Mouse (Mus musculus) intestine, embryonic 14.5 days (tissue): Measurements from ENCODE around the gene Rad52. TPM values are rescaled to one million over a fixed set of nuclear protein-coding genes. Genes with fewer than 3 reads are reported as not detected.

Experiments used
- ATAC-seq: fragments of 200-750 bp; cut with Nextera tagmentation; replicated peaks from 2 replicates; pipeline ENCODE4 v1.8.0; 2017; ENCODE audit warnings: low read depth, moderate number of reproducible peaks, moderate TSS enrichment, moderate library complexity; ENCODE audit not compliant: low FRiP score, low TSS enrichment
- DNase-seq: peaks from one replicate; pipeline ENCODE4 v3.0.0-alpha.2; 2018; ENCODE audit warnings: low spot score
- H3K27ac ChIP-seq: fragments of 300-500 bp; sonication (generic); 2 replicates; pipeline ENCODE4 v1.5.1; 2014; ENCODE audit warnings: low read depth, mild to moderate bottlenecking, control low read depth
- H3K27me3 ChIP-seq: fragments of 300-500 bp; sonication (generic); replicated peaks from 2 replicates; pipeline ENCODE4 v1.6.1; 2014; ENCODE audit warnings: low read length, control low read depth; ENCODE audit not compliant: control insufficient read depth, insufficient read depth
- H3K36me3 ChIP-seq: fragments of 300-500 bp; sonication (generic); 2 replicates; pipeline ENCODE4 v1.6.1; 2014; ENCODE audit warnings: low read length, control low read depth; ENCODE audit not compliant: control insufficient read depth, insufficient read depth
- H3K4me1 ChIP-seq: fragments of 300-500 bp; sonication (generic); replicated peaks from 2 replicates; pipeline ENCODE4 v1.6.1; 2014; ENCODE audit warnings: low read length, control low read depth, mixed read lengths; ENCODE audit not compliant: control insufficient read depth, insufficient read depth
- H3K4me2 ChIP-seq: fragments of 300-500 bp; sonication (generic); 2 replicates; pipeline ENCODE4 v1.6.1; 2014; ENCODE audit warnings: low read length
- H3K4me3 ChIP-seq: fragments of 300-500 bp; sonication (generic); 2 replicates; pipeline ENCODE4 v1.5.1; 2014; ENCODE audit warnings: low read depth, low read length, control low read depth, mixed read lengths
- H3K9ac ChIP-seq: fragments of 300-500 bp; sonication (generic); 2 replicates; pipeline ENCODE4 v1.6.1; 2014; ENCODE audit warnings: mild to moderate bottlenecking, low read length
- H3K9me3 ChIP-seq: fragments of 300-500 bp; sonication (generic); 2 replicates; pipeline ENCODE4 v1.6.1; 2016; ENCODE audit warnings: low read length, control low read depth; ENCODE audit not compliant: control insufficient read depth
- WGBS: fragments of 180-500 bp; shearing (Covaris S2); extraction: QIAGEN DNeasy Blood & Tissue Kit; methylation state at CpG from one replicate; pipeline ENCODE4 v1.1.7; 2014; 5-methylcytosine and 5-hydroxymethylcytosine counted together
- polyA plus RNA-seq: library from polyadenylated mRNA; unstranded; fragments of >200 nt; fragmentation: Nextera tagmentation; extraction: Ambion mirVana; gene quantifications from 2 replicates; pipeline ENCODE4 v1.2.1, GENCODE M21; 2014

Rad52 gene
- polyA plus RNA-seq, 1 experiment from 2014 or later = 25.1 TPM

DNA sequence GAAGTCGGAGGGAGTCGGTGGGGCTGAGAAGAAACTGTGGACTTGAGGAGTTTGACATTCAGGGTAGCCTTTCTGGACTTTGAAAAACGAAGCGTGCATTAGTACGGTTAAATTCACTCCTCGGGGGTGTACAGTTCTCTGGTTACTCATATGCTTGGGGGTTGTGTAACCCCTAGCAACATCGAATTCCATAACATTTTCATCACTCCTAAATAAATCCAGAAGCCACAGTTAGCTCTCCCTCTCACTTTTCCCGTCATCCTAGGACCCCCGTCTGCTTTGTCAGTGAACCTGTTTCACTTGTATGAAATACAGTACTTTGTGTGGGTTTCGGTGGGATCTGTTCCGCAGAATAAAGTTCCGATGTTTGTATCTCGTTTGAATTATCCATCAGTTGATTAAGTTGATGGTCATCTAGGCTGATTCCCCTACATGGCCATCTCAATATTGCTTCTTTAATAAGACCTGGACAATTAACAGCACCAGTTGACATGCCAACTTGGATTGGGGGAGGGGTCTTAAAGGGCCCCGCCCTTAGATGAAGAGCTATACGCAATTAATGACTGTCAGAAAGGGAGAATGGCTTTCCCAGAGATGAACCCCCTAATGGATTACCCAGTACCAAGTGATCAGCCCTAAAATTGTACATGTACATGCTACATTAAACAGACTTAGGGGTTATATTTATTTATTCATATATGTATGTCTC lies 737 bp downstream of the Rad52 start:
- Histone ChIP-seq H3K9ac (peak overlapping the region; percentile 95), H3K4me2 (peak overlapping the region; percentile 84), H3K4me1 (peaks cover 6% of the 10 kb centered on the region; the same call in 1 of the 2 replicates), H3K9me3 (no peaks in the 10 kb centered on the region), H3K36me3 (no peaks in the 10 kb centered on the region), H3K27me3 (no peaks in the 10 kb centered on the region), H3K4me3 (peak overlapping the region; percentile 92), H3K27ac (peak overlapping the region; percentile 94; the same call in 1 of the 2 replicates)
- DNase-seq (no peak), ATAC-seq (peak; percentile 3; the same call in 1 of the 2 replicates)
- 17% methylated on average over 15 of the region's 15 CpGs for WGBS

DNA sequence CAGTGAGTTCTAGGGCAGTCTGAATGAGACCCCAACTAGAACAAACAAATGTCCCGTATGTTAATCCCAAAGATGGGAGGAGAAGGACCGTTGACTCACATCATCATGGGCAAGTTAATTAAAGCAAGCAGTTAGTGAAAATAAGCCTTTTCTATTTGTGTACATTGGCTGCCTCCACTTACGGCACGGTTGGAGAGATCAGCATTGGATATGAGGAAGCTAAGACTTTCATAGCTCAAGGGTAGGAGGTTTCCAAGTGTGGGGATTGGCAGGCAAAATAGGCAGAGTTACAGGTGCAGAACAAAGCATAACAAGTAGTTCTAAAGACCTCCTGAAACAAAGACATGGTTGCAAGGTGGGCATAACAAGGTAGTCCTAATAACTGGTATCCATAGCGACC lies 3.0 kb downstream of the Rad52 start:
- DNase-seq (no peak), ATAC-seq (no peak)
- WGBS = 87% methylated on average over 5 of the region's 5 CpGs
- Histone ChIP-seq H3K4me1 (peaks cover 6% of the 10 kb centered on the region; the same call in 1 of the 2 replicates), H3K4me2 (no peak overlapping the region), H3K9ac (no peak overlapping the region), H3K27ac (no peak overlapping the region), H3K36me3 (no peaks in the 10 kb centered on the region), H3K9me3 (no peaks in the 10 kb centered on the region), H3K27me3 (no peaks in the 10 kb centered on the region), H3K4me3 (no peak overlapping the region)

GRCm38 (mm10) chr6:119912046-119912445 lies 9.5 kb downstream of the Rad52 start:
- WGBS = 84% methylated on average over 5 of the region's 5 CpGs
- no peaks in the 10 kb centered on the region for H3K27me3 ChIP-seq
- H3K4me1 ChIP-seq = no peaks in the 10 kb centered on the region
- no peak overlapping the region for H3K4me2 ChIP-seq
- no peak overlapping the region for H3K4me3 ChIP-seq
- peaks cover 48% of the 10 kb centered on the region for H3K36me3 ChIP-seq
- ATAC-seq (no peak), DNase-seq (no peak)
- no peak overlapping the region for H3K27ac ChIP-seq
- H3K9ac ChIP-seq = no peak overlapping the region
- H3K9me3 ChIP-seq = no peaks in the 10 kb centered on the region

- Histone ChIP-seq H3K9ac (no peak overlapping the region), H3K36me3 (peaks cover 78% of the 10 kb centered on the region), H3K27me3 (no peaks in the 10 kb centered on the region), H3K4me3 (no peak overlapping the region), H3K27ac (no peak overlapping the region), H3K4me2 (no peak overlapping the region), H3K4me1 (no peaks in the 10 kb centered on the region), H3K9me3 (no peaks in the 10 kb centered on the region)
- ATAC-seq = no peak
- DNase-seq = no peak
- WGBS = 94% methylated on average over 5 of the region's 5 CpGs
Observed at GRCm38 (mm10) chr6:119915710-119916109, 13.2 kb downstream of the Rad52 start.

DNA sequence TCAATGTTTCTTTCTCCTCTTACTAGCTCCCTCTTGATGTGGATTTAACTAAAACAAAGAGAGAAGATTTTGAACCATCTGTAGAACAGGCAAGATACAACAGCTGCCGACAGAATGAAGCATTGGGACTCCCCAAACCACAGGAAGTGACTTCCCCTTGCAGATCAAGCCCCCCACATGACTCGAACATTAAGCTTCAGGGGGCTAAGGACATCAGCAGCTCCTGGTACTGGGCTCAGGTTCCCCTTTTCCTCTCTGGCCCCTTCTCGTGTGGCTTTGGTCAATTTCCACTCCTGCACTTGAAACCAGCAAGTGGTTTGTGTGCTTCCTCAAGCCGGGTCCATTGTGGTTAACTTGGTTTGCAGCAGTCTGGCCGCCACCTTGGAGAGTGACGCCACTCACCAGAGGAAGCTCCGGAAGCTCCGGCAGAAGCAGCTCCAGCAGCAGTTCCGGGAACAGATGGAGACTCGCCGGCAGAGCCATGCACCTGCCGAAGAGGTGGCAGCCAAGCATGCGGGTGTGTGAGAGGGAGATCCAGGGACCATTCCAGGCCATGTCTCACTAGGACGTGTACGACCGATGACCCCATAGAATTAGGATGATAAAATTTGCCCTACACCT lies 16.2 kb downstream of the Rad52 start:
- Histone ChIP-seq H3K4me2 (no peak overlapping the region), H3K27me3 (no peaks in the 10 kb centered on the region), H3K4me3 (no peak overlapping the region), H3K36me3 (peaks cover 80% of the 10 kb centered on the region), H3K9ac (no peak overlapping the region), H3K9me3 (no peaks in the 10 kb centered on the region), H3K27ac (no peak overlapping the region), H3K4me1 (no peaks in the 10 kb centered on the region)
- ATAC-seq = no peak
- no peak for DNase-seq
- 85% methylated on average over 16 of the region's 16 CpGs for WGBS

- Histone ChIP-seq H3K36me3 (peaks cover 92% of the 10 kb centered on the region), H3K4me2 (no peak overlapping the region), H3K27ac (no peak overlapping the region), H3K9me3 (no peaks in the 10 kb centered on the region), H3K4me1 (no peaks in the 10 kb centered on the region), H3K4me3 (no peak overlapping the region), H3K27me3 (no peaks in the 10 kb centered on the region), H3K9ac (no peak overlapping the region)
- WGBS = 87% methylated on average over 3 of the region's 3 CpGs
- ATAC-seq (no peak), DNase-seq (no peak)
Observed at GRCm38 (mm10) chr6:119922136-119922535, 19.6 kb downstream of the Rad52 start.

- no peak for ATAC-seq
- H3K27me3 ChIP-seq = no peaks in the 10 kb centered on the region
Observed at GRCm38 (mm10) chr6:119922544-119922943, 20.0 kb downstream of the Rad52 start.

DNA sequence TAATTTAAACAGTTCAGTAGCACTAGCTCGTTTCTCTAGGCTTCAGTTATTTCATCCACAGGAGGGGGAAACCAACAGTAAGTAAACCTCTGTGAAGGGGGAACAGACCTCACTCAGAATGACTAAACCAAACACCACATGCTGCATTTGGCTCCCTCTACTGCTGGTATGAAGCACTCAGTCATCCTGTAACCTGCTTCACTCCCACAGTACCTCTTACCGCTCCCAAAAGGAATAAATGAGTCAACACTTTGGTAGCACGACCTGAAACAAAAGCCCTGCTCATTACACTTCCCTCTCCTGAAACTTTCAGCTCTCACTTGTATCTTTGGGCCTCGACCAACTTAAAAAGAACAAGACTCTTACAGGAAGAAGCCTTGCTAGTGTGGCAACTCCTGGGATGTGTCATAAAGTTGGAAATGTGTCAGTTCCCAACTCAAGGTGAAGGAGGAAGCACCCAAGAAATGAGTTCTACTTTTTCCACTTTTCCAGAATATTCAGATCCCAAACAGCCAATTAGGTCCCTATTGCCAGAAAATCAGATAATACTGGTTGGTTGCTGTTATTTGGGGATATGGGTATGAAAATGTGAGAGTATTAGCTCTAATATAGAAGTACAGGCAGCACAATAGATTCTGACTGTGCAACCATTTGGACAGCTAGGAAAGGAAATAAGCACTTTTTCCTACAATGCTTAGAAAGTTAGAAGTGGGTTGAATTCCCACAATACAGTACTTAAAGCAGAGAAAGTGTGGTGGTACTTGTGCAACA lies 21.9 kb downstream of the Rad52 start:
- WGBS = 47% methylated on average over 4 of the region's 4 CpGs
- H3K36me3 ChIP-seq = peaks cover 98% of the 10 kb centered on the region
- no peak for ATAC-seq
- no peak overlapping the region for H3K9ac ChIP-seq
- no peak for DNase-seq
- H3K4me2 ChIP-seq = no peak overlapping the region
- no peaks in the 10 kb centered on the region for H3K4me1 ChIP-seq
- H3K27ac ChIP-seq = no peak overlapping the region
- H3K27me3 ChIP-seq = no peaks in the 10 kb centered on the region
- no peaks in the 10 kb centered on the region for H3K9me3 ChIP-seq
- no peak overlapping the region for H3K4me3 ChIP-seq

More at GRCm38 (mm10) chr6:119922544-119922943, 20.0 kb downstream of the Rad52 start:
- H3K27ac ChIP-seq = no peak overlapping the region
- no peaks in the 10 kb centered on the region for H3K4me1 ChIP-seq
- DNase-seq = no peak
- H3K36me3 ChIP-seq = peaks cover 93% of the 10 kb centered on the region
- H3K9me3 ChIP-seq = no peaks in the 10 kb centered on the region
- no peak overlapping the region for H3K9ac ChIP-seq
- no peak overlapping the region for H3K4me3 ChIP-seq
- no peak overlapping the region for H3K4me2 ChIP-seq
- whole genome bisulfite sequencing = 90% methylated on average over 4 of the region's 4 CpGs
